Mouse (Mus musculus): Measurements from ENCODE around the gene Myo9b. TPM values are rescaled to one million over a fixed set of nuclear protein-coding genes. Genes with fewer than 3 reads are reported as not detected.

Gene Myo9b
- total RNA-seq, 1 experiment from 2014 or later: 130 TPM

- ATAC-seq (ENCODE audit: extremely low read depth, insufficient number of reproducible peaks, low FRiP score, poor library complexity, severe bottlenecking): no peak
Observed at GRCm38 (mm10) chr8:71340625-71341024, 68.1 kb downstream of the Myo9b start.

- no peak for ATAC-seq (ENCODE audit: extremely low read depth, insufficient number of reproducible peaks, low FRiP score, poor library complexity, severe bottlenecking)
Observed at GRCm38 (mm10) chr8:71346581-71346980, 74.1 kb downstream of the Myo9b start.

GRCm38 (mm10) chr8:71351117-71351516 is 78.6 kb downstream of the Myo9b start:
- no peak for ATAC-seq (ENCODE audit: extremely low read depth, insufficient number of reproducible peaks, low FRiP score, poor library complexity, severe bottlenecking)

- ATAC-seq (ENCODE audit: extremely low read depth, insufficient number of reproducible peaks, low FRiP score, poor library complexity, severe bottlenecking): no peak
Observed at GRCm38 (mm10) chr8:71351520-71351919, 79.0 kb downstream of the Myo9b start.

GRCm38 (mm10) chr8:71358026-71358425 is 85.5 kb downstream of the Myo9b start:
- no peak for ATAC-seq (ENCODE audit: extremely low read depth, insufficient number of reproducible peaks, low FRiP score, poor library complexity, severe bottlenecking)

GRCm38 (mm10) chr8:71366771-71367528 is 94.4 kb downstream of the Myo9b start, which contains the start of gene Use1:
Use1 (plus strand) TSS chr8:71366848.
- ATAC-seq (ENCODE audit: extremely low read depth, insufficient number of reproducible peaks, low FRiP score, poor library complexity, severe bottlenecking): peak; percentile 74

- no peak for ATAC-seq (ENCODE audit: extremely low read depth, insufficient number of reproducible peaks, low FRiP score, poor library complexity, severe bottlenecking)
Observed at GRCm38 (mm10) chr8:71367529-71368176, 95.1 kb downstream of the Myo9b start.

GRCm38 (mm10) chr8:71368366-71368765 is 95.9 kb downstream of the Myo9b start:
- no peak for ATAC-seq (ENCODE audit: extremely low read depth, insufficient number of reproducible peaks, low FRiP score, poor library complexity, severe bottlenecking)

- no peak for ATAC-seq (ENCODE audit: extremely low read depth, insufficient number of reproducible peaks, low FRiP score, poor library complexity, severe bottlenecking)
Observed at GRCm38 (mm10) chr8:71369040-71369718, 96.7 kb downstream of the Myo9b start.

GRCm38 (mm10) chr8:71370711-71371235 is 98.3 kb downstream of the Myo9b start:
- ATAC-seq (ENCODE audit: extremely low read depth, insufficient number of reproducible peaks, low FRiP score, poor library complexity, severe bottlenecking): no peak

GRCm38 (mm10) chr8:71371236-71371848 is 98.8 kb downstream of the Myo9b start, which contains the start of gene Ocel1:
Ocel1 (plus strand) TSS chr8:71371298.
- peak; percentile 72 for ATAC-seq (ENCODE audit: extremely low read depth, insufficient number of reproducible peaks, low FRiP score, poor library complexity, severe bottlenecking)

GRCm38 (mm10) chr8:71372427-71372826 is 99.9 kb downstream of the Myo9b start:
- ATAC-seq (ENCODE audit: extremely low read depth, insufficient number of reproducible peaks, low FRiP score, poor library complexity, severe bottlenecking): no peak

- no peak for ATAC-seq (ENCODE audit: extremely low read depth, insufficient number of reproducible peaks, low FRiP score, poor library complexity, severe bottlenecking)
Observed at GRCm38 (mm10) chr8:71373000-71373399, 100.5 kb downstream of the Myo9b start.

GRCm38 (mm10) chr8:71374616-71375206 is 102.2 kb downstream of the Myo9b start:
- no peak for ATAC-seq (ENCODE audit: extremely low read depth, insufficient number of reproducible peaks, low FRiP score, poor library complexity, severe bottlenecking)

GRCm38 (mm10) chr8:71375581-71376422 is 103.3 kb downstream of the Myo9b start:
- peak; percentile 42 for ATAC-seq (ENCODE audit: extremely low read depth, insufficient number of reproducible peaks, low FRiP score, poor library complexity, severe bottlenecking)

GRCm38 (mm10) chr8:71376423-71377030 is 104.0 kb downstream of the Myo9b start:
- ATAC-seq (ENCODE audit: extremely low read depth, insufficient number of reproducible peaks, low FRiP score, poor library complexity, severe bottlenecking): no peak

GRCm38 (mm10) chr8:71379008-71379407 is 106.5 kb downstream of the Myo9b start:
- no peak for ATAC-seq (ENCODE audit: extremely low read depth, insufficient number of reproducible peaks, low FRiP score, poor library complexity, severe bottlenecking)
